Mouse (Mus musculus) gastrocnemius, postnatal 14 days (tissue): Measurements from ENCODE around the gene Apcs. TPM values are rescaled to one million over a fixed set of nuclear protein-coding genes. Genes with fewer than 3 reads are reported as not detected.

Source experiments
- DNase-seq: peaks from one replicate; pipeline ENCODE4 v3.0.0; 2021; ENCODE audit warnings: mixed read lengths
- intact Hi-C: fragments of 180-260 bp; cut with DNase I; formaldehyde crosslinking; loops from one replicate; pipeline ENCODE4 v1.15.1; 2025; ENCODE audit warnings: low total_unique reads
- long read RNA-seq, 2 experiments: library from polyadenylated mRNA; stranded (forward); transcript quantifications; one replicate each; pipeline ENCODE4 v2.0.0; 2021
- total RNA-seq, 2 experiments: library from RNA; stranded (reverse); gene quantifications; 2 replicates each; pipeline ENCODE4 v1.2.3; 2021

The Apcs gene
- total RNA-seq: not detected
- long read RNA-seq, experiment 1: 0 reads
- long read RNA-seq, experiment 2: 0 reads

DNA sequence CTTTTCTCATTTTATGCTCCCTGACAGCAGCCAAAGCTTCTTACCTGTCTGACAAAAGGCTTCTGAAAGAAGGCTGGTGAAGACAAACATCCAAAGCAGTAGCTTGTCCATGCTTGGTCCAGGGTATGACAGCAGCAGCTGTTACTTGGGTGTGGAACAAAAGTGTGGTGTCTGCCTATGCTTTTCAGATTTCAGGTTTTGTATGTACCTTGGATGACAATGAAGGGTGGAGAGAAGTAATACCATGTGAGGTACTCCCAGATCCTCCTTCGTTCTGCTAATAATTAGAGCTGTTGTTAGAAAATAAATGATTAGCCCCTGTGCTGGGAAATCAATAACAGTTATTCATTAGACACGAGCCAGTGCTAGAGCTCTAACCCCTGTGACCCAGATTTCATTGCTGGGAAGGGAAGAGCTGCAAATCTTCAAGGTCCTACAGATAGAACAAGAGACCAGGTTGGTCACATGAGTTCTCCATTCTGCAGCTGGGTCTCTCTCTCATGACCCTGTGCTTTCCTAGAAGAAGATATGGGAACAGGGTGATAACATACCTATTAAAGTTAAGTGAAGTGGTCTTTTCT lies at the start of gene Apcs:
Apcs (minus strand) TSS at position 265 of the 581 bp plus-strand sequence.
- intact Hi-C loops: no loop called here
- no peak for DNase-seq

DNA sequence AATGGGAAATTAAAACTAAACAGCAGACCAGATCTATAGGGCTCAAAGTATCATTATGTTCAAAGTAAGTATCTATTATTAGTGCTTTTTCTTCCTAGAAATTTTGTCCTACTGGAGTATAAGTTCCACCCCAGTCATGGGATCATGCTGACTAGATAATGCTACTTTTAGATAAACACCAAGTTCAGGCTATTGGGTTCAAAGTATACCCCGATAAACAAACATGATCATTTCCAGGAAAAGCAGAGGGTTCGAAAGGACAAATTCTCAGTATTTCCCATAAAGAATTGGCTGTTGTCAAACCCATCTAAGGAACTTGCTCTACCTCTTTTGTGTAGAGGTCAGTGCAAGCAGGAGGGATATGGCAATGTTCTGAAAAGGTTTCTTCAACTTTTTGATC lies 37.4 kb upstream of the Apcs start:
- DNase-seq: no peak
- intact Hi-C loops: no loop called here

DNA sequence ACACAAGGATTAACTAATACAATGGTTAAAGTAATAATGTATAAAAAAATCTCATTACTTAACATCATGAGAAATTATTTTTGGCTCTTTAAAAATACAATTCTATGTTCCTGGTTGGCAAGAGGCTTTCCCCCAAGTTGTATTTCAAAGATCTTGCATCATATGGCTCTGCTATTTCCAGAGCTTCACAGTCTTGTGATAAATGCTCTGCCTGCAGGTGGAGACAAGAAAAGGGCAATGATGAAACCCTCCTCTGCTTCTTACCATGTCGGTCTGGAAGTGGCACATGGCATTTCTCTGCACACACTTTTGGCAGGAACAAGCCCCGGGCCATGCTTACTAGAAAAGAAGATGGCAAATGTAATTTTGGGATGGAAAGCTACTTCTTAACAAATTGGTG lies 23.6 kb upstream of the Apcs start:
- DNase-seq: no peak
- intact Hi-C loops: no loop called here

DNA sequence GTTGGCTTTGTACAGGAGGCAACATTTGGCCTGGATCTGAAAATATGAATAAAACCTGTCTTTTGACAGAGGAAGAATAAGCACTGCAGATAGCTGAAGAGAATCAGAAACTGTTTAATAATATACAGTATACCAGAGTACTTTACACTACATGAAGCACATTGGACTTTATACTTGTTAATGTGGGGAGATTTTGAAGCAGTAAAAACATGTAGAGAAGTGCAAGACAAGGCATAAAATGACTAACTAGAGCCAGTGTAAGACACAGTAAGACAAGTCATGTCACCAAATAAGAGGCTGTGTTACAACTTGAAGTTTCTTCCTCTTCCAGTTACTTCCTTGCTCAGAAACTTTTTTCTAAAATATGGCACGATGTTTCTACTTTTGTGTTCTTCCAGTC lies 22.3 kb upstream of the Apcs start:
- intact Hi-C loops: no loop called here
- DNase-seq: no peak

DNA sequence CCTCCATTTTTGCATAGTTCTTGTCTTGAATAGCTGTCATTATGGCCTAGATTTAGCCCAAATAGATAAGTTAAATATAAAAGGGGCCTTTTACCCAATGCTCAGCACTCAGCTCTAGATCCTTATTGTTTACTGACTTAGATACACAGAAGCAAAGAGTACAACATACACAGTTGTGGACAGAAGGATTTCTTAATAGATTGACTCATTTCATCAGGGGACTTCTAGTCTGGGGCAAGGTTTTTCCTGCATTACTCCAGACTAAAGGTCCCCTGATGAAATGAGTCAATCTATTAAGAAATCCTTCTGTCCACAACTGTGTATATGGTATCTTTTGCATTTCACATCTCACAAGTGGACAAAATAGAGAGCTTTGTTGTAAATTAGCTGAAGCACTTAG lies 8.5 kb upstream of the Apcs start:
- intact Hi-C loops: no loop called here
- no peak for DNase-seq

DNA sequence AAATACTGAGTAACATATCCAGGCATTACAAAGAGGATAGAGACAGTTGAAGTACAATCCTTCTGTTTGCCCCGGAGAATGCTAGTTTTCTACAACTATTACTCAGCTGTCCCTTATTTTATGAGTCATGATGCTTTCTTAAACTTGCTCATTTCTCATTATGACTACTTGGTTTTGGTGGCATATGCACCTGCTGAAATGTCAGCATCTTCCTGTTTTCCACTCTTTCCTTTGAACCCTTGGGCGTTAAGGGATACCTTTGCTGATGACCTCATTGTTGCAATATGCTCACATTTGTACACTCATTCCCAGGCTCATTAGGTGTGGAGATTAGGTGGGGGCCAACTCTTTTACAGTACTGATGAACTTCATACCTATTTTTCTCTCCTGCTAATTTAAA lies 594 bp upstream of the Apcs start:
- DNase-seq: no peak
- intact Hi-C loops: no loop called here

DNA sequence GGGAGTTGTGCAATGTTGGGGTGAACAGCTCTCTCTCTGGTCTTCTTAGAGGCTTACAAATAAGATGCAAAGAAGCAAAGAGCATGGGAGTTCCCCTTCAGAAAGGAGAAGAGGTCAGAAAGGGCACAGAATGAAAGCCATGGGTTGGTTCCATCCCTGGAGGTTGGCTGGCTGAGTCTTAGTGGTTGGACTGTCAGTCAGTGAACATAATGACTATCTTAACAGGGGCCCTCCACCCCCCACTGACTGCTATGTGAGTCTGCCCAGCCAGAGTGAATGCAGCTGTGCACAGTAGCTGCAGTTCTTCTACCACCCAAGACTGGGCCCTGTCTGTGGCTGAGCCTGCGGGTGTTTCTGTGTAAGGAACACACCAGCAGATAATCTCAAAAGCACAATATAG lies 18.2 kb downstream of the Apcs start:
- DNase-seq: no peak
- intact Hi-C loops: no loop called here

DNA sequence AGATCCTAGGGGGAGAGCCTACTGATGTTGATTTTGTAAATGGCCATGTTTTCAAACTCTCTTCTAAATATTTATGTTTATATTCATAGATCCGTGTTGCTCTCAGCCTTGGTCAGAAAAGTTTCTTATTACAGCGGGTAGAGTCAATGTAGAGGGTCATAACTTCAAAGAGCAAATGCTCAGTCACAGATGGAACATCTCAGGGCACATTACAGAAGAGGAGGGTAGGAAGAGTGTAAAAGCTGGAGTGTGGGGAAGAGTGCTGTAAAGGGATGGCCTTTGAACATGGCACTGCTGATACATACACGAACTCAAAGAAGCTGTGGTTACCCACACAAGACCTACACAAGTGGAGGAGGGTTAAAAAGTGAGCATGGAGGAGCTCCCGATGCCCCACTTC lies 19.6 kb downstream of the Apcs start:
- DNase-seq: no peak
- intact Hi-C loops: no loop called here

DNA sequence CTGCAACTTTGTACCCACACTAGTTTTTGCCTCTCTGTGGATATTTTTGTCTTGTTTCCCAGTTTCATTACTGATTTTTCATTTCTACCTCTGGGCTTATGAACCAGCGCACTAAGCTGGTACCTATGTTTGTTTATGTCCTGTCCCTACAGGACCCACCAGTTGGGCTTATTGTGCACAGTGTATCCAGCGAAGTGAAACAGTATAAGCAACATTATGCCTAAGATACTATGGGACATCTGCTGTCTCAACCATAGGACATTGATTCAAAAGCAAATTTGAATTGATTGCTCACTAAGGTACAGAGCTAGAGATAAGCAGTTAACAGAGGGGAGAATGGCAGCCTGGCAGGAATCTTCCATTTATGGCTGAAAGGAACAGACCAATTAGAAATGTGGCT lies 46.7 kb downstream of the Apcs start:
- no peak for DNase-seq
- intact Hi-C loops: no loop called here

DNA sequence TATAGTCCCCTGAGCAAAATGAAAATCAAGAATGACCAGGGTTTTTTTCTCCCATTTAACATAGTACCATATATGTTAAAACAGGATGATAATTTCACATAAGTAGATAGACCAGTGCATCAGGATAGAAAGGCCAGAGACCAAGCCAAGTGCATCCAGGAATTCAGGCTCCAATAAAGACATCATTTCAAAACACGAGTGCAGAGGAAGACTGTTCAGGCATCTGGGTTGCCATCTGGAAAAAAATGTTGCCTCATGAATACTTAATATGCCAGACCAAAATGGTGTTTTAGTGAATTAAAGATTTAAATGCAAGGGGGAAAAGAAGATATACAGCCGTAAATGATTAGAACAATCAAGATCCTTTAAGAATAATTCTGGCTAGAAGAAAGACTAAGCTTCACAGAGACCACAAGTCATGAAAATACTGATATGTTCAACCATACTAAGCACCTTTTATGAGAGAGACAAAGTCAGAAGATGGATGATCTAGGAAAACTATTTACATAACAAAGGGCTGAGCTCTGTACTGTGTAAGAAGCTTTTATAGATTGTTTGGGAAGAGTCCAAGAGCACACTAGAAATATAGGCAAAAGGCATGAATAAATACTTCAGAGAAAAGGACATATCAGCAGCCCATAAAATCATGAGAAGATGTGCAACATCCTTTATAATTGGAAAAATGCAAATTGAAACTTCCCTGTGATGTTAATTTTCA lies 47.6 kb downstream of the Apcs start:
- DNase-seq: no peak
- intact Hi-C loops: no loop called here

Other genes starting within 250 kb of the Apcs start
- gene Crp, start 197.0 kb downstream of the Apcs start, total RNA-seq: not detected
- not detected for gene Olfr16, start 55.4 kb upstream of the Apcs start, total RNA-seq
- gene Olfr1408, start 242.3 kb upstream of the Apcs start, total RNA-seq: not detected